In genomic region chr2:85246506-85247082, GRCm38 (mm10) we compare ENCODE assay signal across 7 mouse cellular contexts. TPM values are rescaled to one million over a fixed set of nuclear protein-coding genes. Genes with fewer than 3 reads are reported as not detected.
DNase-seq lines count a peak whose midpoint lies in the region; ATAC-seq lines count a peak whose summit lies in the region.

No protein-coding gene starts in this region.

- H3K4me3 ChIP-seq in limb, embryonic 11.5 days (ENCODE audit: low read depth, low read length) = no peak overlapping the region

- H3K4me2 ChIP-seq in limb, embryonic 11.5 days (ENCODE audit: low read depth, severe bottlenecking) = no peak overlapping the region

- no peak overlapping the region for H3K9ac ChIP-seq in limb, embryonic 11.5 days (ENCODE audit: low read length)

- H3K27ac ChIP-seq in limb, embryonic 11.5 days (replicated peaks; ENCODE audit: low read depth, low read length) = no peak overlapping the region

- DNase-seq in adrenal gland, postnatal 10 days = peak; percentile 92
- DNase-seq in embryo, embryonic 11 days = peak; percentile 72
- DNase-seq in kidney, adult 18-20 months = peak; percentile 74
- peak; percentile 88 for DNase-seq in limb, embryonic 11.5 days (ENCODE audit: low spot score)
- peak; percentile 57 to 82 for DNase-seq in spleen, postnatal 4 days (ENCODE audit: low spot score in 2 of 2)

- WGBS in limb, embryonic 11.5 days = 11% methylated on average over 4 of the region's 4 CpGs

- no peaks in the 10 kb centered on the region for H3K27me3 ChIP-seq in limb, embryonic 11.5 days (ENCODE audit: control insufficient read depth, insufficient read depth, low read length)

- no peaks in the 10 kb centered on the region for H3K9me3 ChIP-seq in limb, embryonic 11.5 days (ENCODE audit: control insufficient read depth, low read length)

- peak; percentile 98 for ATAC-seq in granulocyte monocyte progenitor cell, adult 5-6 weeks (replicated peaks; ENCODE audit: poor library complexity, severe bottlenecking)
- peak; percentile 68 for ATAC-seq in limb, embryonic 11.5 days (ENCODE audit: insufficient number of reproducible peaks, low FRiP score, low TSS enrichment, low read depth)
- peak; percentile 70 for ATAC-seq in monocyte, adult 5-6 weeks (replicated peaks; ENCODE audit: insufficient number of reproducible peaks, low FRiP score, low TSS enrichment, poor library complexity, severe bottlenecking)

- H3K36me3 ChIP-seq in limb, embryonic 11.5 days (ENCODE audit: control insufficient read depth, insufficient read depth, low read length) = no peaks in the 10 kb centered on the region

- no peaks in the 10 kb centered on the region for H3K4me1 ChIP-seq in limb, embryonic 11.5 days (ENCODE audit: control insufficient read depth, insufficient read depth, low read length)

RNA-seq across cellular contexts. Expression of gene Lrrc55, which starts 49.6 kb away (rescaled TPM):
- 10 to 100 TPM; 13.8 to 14.8 TPM for total RNA-seq in adrenal gland, postnatal 10 days (2021)
- not detected in 2 replicates for total RNA-seq in granulocyte monocyte progenitor cell, adult 5-6 weeks (2014; fragmentation: Nextera tagmentation)
- total RNA-seq in granulocyte monocyte progenitor cell, adult 5-6 weeks (2017) = not detected in 2 replicates
- 0.37 and 0.41 TPM in 2 replicates for polyA plus RNA-seq in limb, embryonic 11.5 days (2014; fragmentation: Nextera tagmentation; extraction: Ambion mirVana)
- total RNA-seq in monocyte, adult 5-6 weeks (2017) = 0.10 TPM in 1 of 3 replicates, not detected in the others

Comparison
In these comparisons a context has a peak if more than half of its experiments do, and no peak if none do; other contexts are left out.
1. RNA of gene Lrrc55, which starts 49.6 kb away (total RNA-seq): 13.8 to 14.8 TPM in adrenal gland, postnatal 10 days; not detected in granulocyte monocyte progenitor cell, adult 5-6 weeks and 0.10 TPM in monocyte, adult 5-6 weeks; every median in the first group is over 10 times any median in the second.
2. Peak in every context shown above with its lines, with median percentiles within 50 percentile points of each other: DNase-seq and ATAC-seq.